Mouse (Mus musculus) monocyte, adult 5-6 weeks (primary cell): Measurements from ENCODE around the gene Rassf8. TPM values are rescaled to one million over a fixed set of nuclear protein-coding genes. Genes with fewer than 3 reads are reported as not detected.

ENCODE experiments used
- total RNA-seq: library from RNA; stranded (forward); fragments of 200-1000, 200-491, 200-594 nt; gene quantifications from 3 replicates; pipeline ENCODE4 v1.2.3, GENCODE M21; 2017

Gene Rassf8
- total RNA-seq, 1 experiment from 2014 or later: 12.3 TPM

Other genes with a start within 250 kb of the Rassf8 start
- gene Lmntd1, start 132.4 kb upstream of the Rassf8 start, total RNA-seq: not detected in 3 replicates
- 1.1 TPM in 1 of 3 replicates, not detected in the others for gene Tuba3b, start 131.0 kb upstream of the Rassf8 start, total RNA-seq
- 2.9 to 9.1 TPM (median 5.9 TPM) in 3 replicates for gene Bhlhe41, start 118.8 kb downstream of the Rassf8 start, total RNA-seq
- gene Sspn, start 184.9 kb downstream of the Rassf8 start, total RNA-seq: 2.8 to 5.6 TPM (median 4.9 TPM) in 3 replicates